Mouse (Mus musculus) myocyte (in vitro differentiated cells): ENCODE results near the gene Il1rl2.

Experiments used
- CEBPB ChIP-seq: IDR thresholded peaks from 2 replicates; pipeline ENCODE4 v1.6.1; 2011; ENCODE audit warnings: mild to moderate bottlenecking, moderate library complexity; ENCODE audit not compliant: poor library complexity, insufficient read depth, severe bottlenecking
- E2F4 ChIP-seq: IDR thresholded peaks from one replicate; pipeline ENCODE4 v1.6.1; 2011; ENCODE audit warnings: mild to moderate bottlenecking, control low read depth, moderate library complexity; ENCODE audit not compliant: insufficient read depth
- MAX ChIP-seq: IDR thresholded peaks from one replicate; pipeline ENCODE4 v1.6.1; 2011; ENCODE audit warnings: low read depth, mild to moderate bottlenecking, control low read depth
- MYOD1 ChIP-seq, 3 experiments: IDR thresholded peaks; one replicate each; pipeline ENCODE4 v1.6.1; 2011; ENCODE audit warnings: control low read depth in 2 of 3, low read depth in 2 of 3, mild to moderate bottlenecking in 2 of 3, moderate library complexity in 1 of 3; ENCODE audit not compliant: insufficient read length in 2 of 3, control insufficient read depth in 1 of 3
- POLR2A ChIP-seq: IDR thresholded peaks from one replicate; pipeline ENCODE4 v1.6.1; 2011; ENCODE audit warnings: low read depth, mild to moderate bottlenecking, control low read depth, moderate library complexity; ENCODE audit not compliant: insufficient read length
- POLR2AphosphoS2 ChIP-seq: IDR thresholded peaks from one replicate; pipeline ENCODE4 v1.6.1; 2011; ENCODE audit warnings: low read depth, control low read depth; ENCODE audit not compliant: insufficient read length
- REST ChIP-seq: IDR thresholded peaks from one replicate; pipeline ENCODE4 v1.6.1; 2011; ENCODE audit warnings: mild to moderate bottlenecking, control low read depth, moderate library complexity; ENCODE audit not compliant: insufficient read depth, insufficient read length
- SRF ChIP-seq: IDR thresholded peaks from one replicate; pipeline ENCODE4 v1.6.1; 2011; ENCODE audit warnings: low read depth; ENCODE audit not compliant: control insufficient read depth, insufficient read length
- TCF12 ChIP-seq: IDR thresholded peaks from one replicate; pipeline ENCODE4 v1.6.1; 2011; ENCODE audit warnings: mild to moderate bottlenecking, control low read depth; ENCODE audit not compliant: poor library complexity, insufficient read depth, severe bottlenecking
- TCF3 ChIP-seq: IDR thresholded peaks from one replicate; pipeline ENCODE4 v1.6.1; 2011; ENCODE audit warnings: low read depth, control low read depth; ENCODE audit not compliant: insufficient read length
- USF1 ChIP-seq: IDR thresholded peaks from one replicate; pipeline ENCODE4 v1.6.1; 2011; ENCODE audit warnings: low read depth, mild to moderate bottlenecking, control low read depth, moderate library complexity

DNA sequence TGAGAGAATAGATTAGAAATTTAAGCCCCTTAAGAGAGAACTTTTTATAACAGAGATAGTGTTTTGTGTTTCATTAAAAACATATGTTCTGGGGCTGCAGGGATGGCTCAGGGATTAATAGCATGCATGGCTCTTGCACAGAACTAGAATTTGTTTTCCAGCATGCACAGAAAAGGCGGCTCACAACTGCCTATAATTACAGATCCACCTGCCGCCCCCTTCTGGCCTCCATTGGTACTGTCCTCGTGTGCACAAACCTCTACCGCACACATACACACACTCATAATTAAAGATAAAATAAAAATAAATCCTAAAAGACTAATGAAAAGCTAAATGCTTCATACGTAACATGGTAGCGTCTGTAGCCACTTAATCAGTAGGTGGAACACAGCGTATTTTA is 30.5 kb upstream of the Il1rl2 start:
- TF ChIP-seq MYOD1 (IDR thresholded peaks at IDR 0.05; ENCODE audit: control insufficient read depth in 1 of 3, insufficient read length in 2 of 3, low read depth in 2 of 3) (no peak), POLR2A (no peak), USF1 (no peak), REST (no peak), CEBPB (no peak), POLR2AphosphoS2 (no peak), TCF12 (no peak), MAX (no peak), TCF3 (no peak), E2F4 (no peak), SRF (no peak)
